Mouse (Mus musculus): ENCODE results near the gene Arl5c. TPM values are rescaled to one million over a fixed set of nuclear protein-coding genes. Genes with fewer than 3 reads are reported as not detected.

Arl5c gene
- total and polyA plus RNA-seq, 3 experiments: 1.2 to 10.4 TPM; not detected in 1

GRCm38 (mm10) chr11:97972434-97972833 lies 23.5 kb downstream of the Arl5c start:
- DNase-seq (ENCODE audit: low read depth, low spot score): peak; percentile 50

GRCm38 (mm10) chr11:97971232-97971631 lies 24.7 kb downstream of the Arl5c start:
- Histone ChIP-seq H3K4me3 (ENCODE audit: control insufficient read depth in 1 of 2, insufficient read depth in 1 of 2, low read depth in 2 of 2, low read length in 2 of 2) (no peak overlapping the region), H3K4me1 (ENCODE audit: control insufficient read depth in 1 of 2, insufficient read depth in 2 of 2, low read length in 2 of 2) (peaks cover 4 to 11% of the 10 kb centered on the region in 2 experiments; a peak in 3 of 4 replicates), H3K36me3 (ENCODE audit: control insufficient read depth in 1 of 2, insufficient read depth in 2 of 2, low read length in 2 of 2) (0 out of 4 replicates have a peak, but pooled peaks cover 0 to 2% of the 10 kb centered on the region in 2 experiments), H3K9me3 (replicated peaks; ENCODE audit: insufficient read depth, low read length) (no peaks in the 10 kb centered on the region), H3K9ac (ENCODE audit: control insufficient read depth, low read depth, low read length, poor library complexity, severe bottlenecking) (no peak overlapping the region), H3K27me3 (ENCODE audit: control insufficient read depth in 1 of 2, insufficient read depth in 2 of 2, low read length in 2 of 2) (no peaks in the 10 kb centered on the region; a peak in 1 of 4 replicates), H3K79me2 (ENCODE audit: control insufficient read depth, insufficient read depth, low read length, poor library complexity) (no peaks in the 10 kb centered on the region), H3K27ac (ENCODE audit: control insufficient read depth, low read depth, low read length) (no peak overlapping the region)
- TF ChIP-seq NELFE (IDR thresholded peaks at IDR 0.05; ENCODE audit: low read depth, low read length) (no peak), BHLHE40 (IDR thresholded peaks at IDR 0.05; ENCODE audit: borderline replicate concordance, low read depth, low read length) (no peak), USF1 (IDR thresholded peaks at IDR 0.05; ENCODE audit: low read depth, low read length) (no peak), GATA1 (IDR thresholded peaks at IDR 0.05; ENCODE audit: low read depth, low read length) (no peak), UBTF (IDR thresholded peaks at IDR 0.05; ENCODE audit: borderline replicate concordance, insufficient read depth, low read depth, low read length) (no peak), MEF2A (IDR thresholded peaks at IDR 0.05; ENCODE audit: extremely low read depth, insufficient replicate concordance, low read depth, low read length, poor library complexity, severe bottlenecking) (no peak), EP300 (IDR thresholded peaks at IDR 0.05; ENCODE audit: low read depth in 1 of 2, low read length in 2 of 2) (no peak), TBP (IDR thresholded peaks at IDR 0.05; ENCODE audit: low read depth, low read length) (no peak)
- no peak for DNase-seq (ENCODE audit: low read depth, low spot score)

More at GRCm38 (mm10) chr11:97972434-97972833, 23.5 kb downstream of the Arl5c start:
- H3K4me1 ChIP-seq (ENCODE audit: control insufficient read depth in 1 of 2, insufficient read depth in 2 of 2, low read length in 2 of 2): peaks cover 4 to 11% of the 10 kb centered on the region in 2 experiments; a peak in 3 of 4 replicates
- peak; percentile 39; the same call in 1 of the 2 replicates for TF ChIP-seq ZC3H11A (IDR thresholded peaks at IDR 0.05; ENCODE audit: low read depth, low read length)
- TF ChIP-seq SIN3A (IDR thresholded peaks at IDR 0.05; ENCODE audit: low read length): no peak
- peak; percentile 41 to 64 (median 59) for TF ChIP-seq CTCF (IDR thresholded peaks at IDR 0.05 in 2 of 3, conservative IDR thresholded peaks at IDR 0.05 in 1 of 3; ENCODE audit: control insufficient read depth in 1 of 3, insufficient read depth in 1 of 3, low read depth in 2 of 3, low read length in 3 of 3, poor library complexity in 1 of 3, severe bottlenecking in 1 of 3)
- no peak for TF ChIP-seq TCF12 (IDR thresholded peaks at IDR 0.05; ENCODE audit: low read depth, low read length)
- TF ChIP-seq MYC (IDR thresholded peaks at IDR 0.05; ENCODE audit: low read depth, low read length): 0 out of 2 replicates have a peak, but pooled peaks have one; percentile 16
- peak; percentile 28 for TF ChIP-seq RAD21 (IDR thresholded peaks at IDR 0.05; ENCODE audit: low read depth, low read length)
- peak; percentile 63 for TF ChIP-seq SMC3 (IDR thresholded peaks at IDR 0.05; ENCODE audit: low read depth, low read length)
- H3K4me3 ChIP-seq (ENCODE audit: control insufficient read depth in 1 of 2, insufficient read depth in 1 of 2, low read depth in 2 of 2, low read length in 2 of 2): no peak overlapping the region
- 0 out of 4 replicates have a peak, but pooled peaks cover 0 to 2% of the 10 kb centered on the region in 2 experiments for H3K36me3 ChIP-seq (ENCODE audit: control insufficient read depth in 1 of 2, insufficient read depth in 2 of 2, low read length in 2 of 2)
- no peaks in the 10 kb centered on the region for H3K79me2 ChIP-seq (ENCODE audit: control insufficient read depth, insufficient read depth, low read length, poor library complexity)
- H3K9me3 ChIP-seq (replicated peaks; ENCODE audit: insufficient read depth, low read length): no peaks in the 10 kb centered on the region
- no peaks in the 10 kb centered on the region; a peak in 1 of 4 replicates for H3K27me3 ChIP-seq (ENCODE audit: control insufficient read depth in 1 of 2, insufficient read depth in 2 of 2, low read length in 2 of 2)
- no peak overlapping the region for H3K27ac ChIP-seq (ENCODE audit: control insufficient read depth, low read depth, low read length)
- H3K9ac ChIP-seq (ENCODE audit: control insufficient read depth, low read depth, low read length, poor library complexity, severe bottlenecking): no peak overlapping the region

All from MEL (cell line).